Mouse (Mus musculus): ENCODE measurements around the gene Cpt1a. TPM values are rescaled to one million over a fixed set of nuclear protein-coding genes. Genes with fewer than 3 reads are reported as not detected.

The Cpt1a gene
- polyA plus RNA-seq, 1 experiment from 2014 or later, result 104 TPM

- Histone ChIP-seq H3K27ac (ENCODE audit: low read depth, low read length) (no peak overlapping the region), H3K4me2 (replicated peaks; ENCODE audit: low read depth) (no peak overlapping the region), H3K4me1 (replicated peaks; ENCODE audit: control insufficient read depth, insufficient read depth, low read length) (no peaks in the 10 kb centered on the region), H3K9ac (ENCODE audit: low read depth, low read length) (no peak overlapping the region), H3K4me3 (ENCODE audit: low read depth, low read length) (no peak overlapping the region), H3K9me3 (ENCODE audit: control insufficient read depth) (no peaks in the 10 kb centered on the region), H3K27me3 (replicated peaks; ENCODE audit: control insufficient read depth, insufficient read depth, low read length) (no peaks in the 10 kb centered on the region), H3K36me3 (ENCODE audit: control insufficient read depth, insufficient read depth) (peaks cover 72% of the 10 kb centered on the region)
- WGBS, result 83% methylated on average over 5 of the region's 5 CpGs
- TF ChIP-seq CTCF (IDR thresholded peaks at IDR 0.05; ENCODE audit: low read depth), result no peak
- ATAC-seq, result no peak
Observed at GRCm38 (mm10) chr19:3356516-3356915, 34.4 kb downstream of the Cpt1a start.

GRCm38 (mm10) chr19:3357620-3358019 is 35.5 kb downstream of the Cpt1a start:
- Histone ChIP-seq H3K4me1 (replicated peaks; ENCODE audit: control insufficient read depth, insufficient read depth, low read length) (no peaks in the 10 kb centered on the region), H3K4me2 (replicated peaks; ENCODE audit: low read depth) (no peak overlapping the region), H3K9me3 (ENCODE audit: control insufficient read depth) (no peaks in the 10 kb centered on the region), H3K36me3 (ENCODE audit: control insufficient read depth, insufficient read depth) (peaks cover 75% of the 10 kb centered on the region), H3K27ac (ENCODE audit: low read depth, low read length) (no peak overlapping the region), H3K27me3 (replicated peaks; ENCODE audit: control insufficient read depth, insufficient read depth, low read length) (no peaks in the 10 kb centered on the region), H3K9ac (ENCODE audit: low read depth, low read length) (no peak overlapping the region), H3K4me3 (ENCODE audit: low read depth, low read length) (no peak overlapping the region)
- peak; percentile 49 for TF ChIP-seq CTCF (IDR thresholded peaks at IDR 0.05; ENCODE audit: low read depth)
- ATAC-seq, result no peak
- WGBS, result 71% methylated on average over 4 of the region's 4 CpGs

- no peak for TF ChIP-seq CTCF (IDR thresholded peaks at IDR 0.05; ENCODE audit: low read depth)
- Histone ChIP-seq H3K27ac (ENCODE audit: low read depth, low read length) (no peak overlapping the region), H3K9me3 (ENCODE audit: control insufficient read depth) (no peaks in the 10 kb centered on the region), H3K4me1 (replicated peaks; ENCODE audit: control insufficient read depth, insufficient read depth, low read length) (no peaks in the 10 kb centered on the region), H3K36me3 (ENCODE audit: control insufficient read depth, insufficient read depth) (peaks cover 78% of the 10 kb centered on the region), H3K4me2 (replicated peaks; ENCODE audit: low read depth) (no peak overlapping the region), H3K9ac (ENCODE audit: low read depth, low read length) (no peak overlapping the region), H3K27me3 (replicated peaks; ENCODE audit: control insufficient read depth, insufficient read depth, low read length) (no peaks in the 10 kb centered on the region), H3K4me3 (ENCODE audit: low read depth, low read length) (no peak overlapping the region)
- WGBS, result 86% methylated on average over 13 of the region's 13 CpGs
- no peak for ATAC-seq
Observed at GRCm38 (mm10) chr19:3359841-3360588, 37.9 kb downstream of the Cpt1a start.

- Histone ChIP-seq H3K4me1 (replicated peaks; ENCODE audit: control insufficient read depth, insufficient read depth, low read length) (no peaks in the 10 kb centered on the region), H3K27ac (ENCODE audit: low read depth, low read length) (no peak overlapping the region), H3K9ac (ENCODE audit: low read depth, low read length) (no peak overlapping the region), H3K4me3 (ENCODE audit: low read depth, low read length) (no peak overlapping the region), H3K27me3 (replicated peaks; ENCODE audit: control insufficient read depth, insufficient read depth, low read length) (no peaks in the 10 kb centered on the region), H3K36me3 (ENCODE audit: control insufficient read depth, insufficient read depth) (peaks cover 81% of the 10 kb centered on the region), H3K4me2 (replicated peaks; ENCODE audit: low read depth) (no peak overlapping the region), H3K9me3 (ENCODE audit: control insufficient read depth) (no peaks in the 10 kb centered on the region)
- TF ChIP-seq CTCF (IDR thresholded peaks at IDR 0.05; ENCODE audit: low read depth), result no peak
- ATAC-seq, result no peak
- 97% methylated on average over 4 of the region's 4 CpGs for WGBS
Observed at GRCm38 (mm10) chr19:3363510-3363909, 41.4 kb downstream of the Cpt1a start.

GRCm38 (mm10) chr19:3365089-3365488 is 43.0 kb downstream of the Cpt1a start:
- ATAC-seq, result no peak
- H3K4me3 ChIP-seq (ENCODE audit: low read depth, low read length), result no peak overlapping the region

GRCm38 (mm10) chr19:3368276-3368675 is 46.1 kb downstream of the Cpt1a start:
- Histone ChIP-seq H3K27ac (ENCODE audit: low read depth, low read length) (no peak overlapping the region), H3K9ac (ENCODE audit: low read depth, low read length) (no peak overlapping the region), H3K9me3 (ENCODE audit: control insufficient read depth) (no peaks in the 10 kb centered on the region), H3K4me3 (ENCODE audit: low read depth, low read length) (no peak overlapping the region), H3K27me3 (replicated peaks; ENCODE audit: control insufficient read depth, insufficient read depth, low read length) (no peaks in the 10 kb centered on the region), H3K4me1 (replicated peaks; ENCODE audit: control insufficient read depth, insufficient read depth, low read length) (no peaks in the 10 kb centered on the region), H3K4me2 (replicated peaks; ENCODE audit: low read depth) (no peak overlapping the region), H3K36me3 (ENCODE audit: control insufficient read depth, insufficient read depth) (peaks cover 96% of the 10 kb centered on the region)
- TF ChIP-seq CTCF (IDR thresholded peaks at IDR 0.05; ENCODE audit: low read depth), result peak; percentile 43
- 93% methylated on average over 3 of the region's 3 CpGs for WGBS
- no peak for ATAC-seq

More at GRCm38 (mm10) chr19:3365089-3365488, 43.0 kb downstream of the Cpt1a start:
- Histone ChIP-seq H3K27ac (ENCODE audit: low read depth, low read length) (no peak overlapping the region), H3K4me1 (replicated peaks; ENCODE audit: control insufficient read depth, insufficient read depth, low read length) (no peaks in the 10 kb centered on the region), H3K4me2 (replicated peaks; ENCODE audit: low read depth) (no peak overlapping the region), H3K27me3 (replicated peaks; ENCODE audit: control insufficient read depth, insufficient read depth, low read length) (no peaks in the 10 kb centered on the region), H3K36me3 (ENCODE audit: control insufficient read depth, insufficient read depth) (peaks cover 92% of the 10 kb centered on the region), H3K9me3 (ENCODE audit: control insufficient read depth) (no peaks in the 10 kb centered on the region), H3K9ac (ENCODE audit: low read depth, low read length) (no peak overlapping the region)
- 95% methylated on average over 3 of the region's 3 CpGs for WGBS
- TF ChIP-seq CTCF (IDR thresholded peaks at IDR 0.05; ENCODE audit: low read depth), result peak; percentile 56

Data from intestine, postnatal 0 days (tissue).